Mouse (Mus musculus) Muller cell, postnatal 12 days (primary cell): ENCODE data around the gene Mrps5.
A peak's percentile ranks its signal among the peaks of the same experiment; 100 is the strongest.
"Not testable (repeated sequence)": the region's sequence is repeated elsewhere in the genome, so short reads cannot be mapped to it uniquely, and the experiment has no call there.

Experiments used
- DNase-seq: peaks from one replicate; pipeline ENCODE4 v3.0.0-alpha.2; 2015; ENCODE audit errors: inconsistent ontology term

Gene Mrps5

GRCm38 (mm10) chr2:127586694-127587513, at the start of gene Mrps5, which contains the start of gene Zfp661:
Gene Mrps5, plus strand, starts transcription at chr2:127587222.
Gene Zfp661, minus strand, starts transcription at chr2:127587094.
- DNase-seq = peak; percentile 86

GRCm38 (mm10) chr2:127537548-127537947, 49.5 kb upstream of the Mrps5 start:
- DNase-seq = no peak

DNA sequence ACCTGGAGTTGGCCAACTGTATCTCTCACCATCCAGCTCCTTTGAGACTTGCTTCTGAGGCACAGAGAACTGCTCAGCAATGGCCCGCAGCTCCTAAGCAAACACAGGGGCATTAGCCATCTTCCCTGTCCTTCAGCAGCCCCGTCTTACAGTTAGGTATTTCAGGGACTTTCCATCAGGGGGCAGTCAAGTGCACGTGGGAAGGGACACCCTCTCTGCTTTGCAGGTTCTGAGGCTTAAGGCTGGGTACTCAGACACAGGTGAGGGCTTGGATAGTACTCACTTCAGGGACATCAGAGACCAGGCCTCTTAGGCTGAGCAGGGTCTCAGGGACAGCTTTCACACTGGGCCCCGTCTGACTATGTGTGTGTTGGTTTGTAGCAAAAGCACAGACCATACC, 47.5 kb upstream of the Mrps5 start:
- no peak for DNase-seq

DNA sequence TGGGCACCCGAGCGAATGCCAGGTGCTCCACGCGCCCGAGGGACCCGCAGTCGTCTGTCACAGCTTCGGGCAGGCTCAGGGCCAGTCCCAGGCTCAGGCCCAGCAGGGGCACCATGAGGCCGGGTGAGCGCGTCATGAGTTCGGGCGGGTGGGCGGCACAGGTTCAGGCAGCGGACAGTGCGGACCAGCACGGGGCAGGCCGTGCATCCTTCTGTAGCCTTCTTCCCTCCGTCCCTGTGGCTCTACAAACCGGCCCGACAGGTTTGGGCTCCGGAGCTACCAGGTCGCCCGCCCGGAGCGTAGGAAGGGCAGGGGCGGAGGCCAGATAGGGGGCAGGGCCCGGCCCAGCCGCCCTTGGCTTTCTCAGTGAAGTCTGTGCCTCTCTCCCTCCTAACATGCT, 45.8 kb upstream of the Mrps5 start, which contains the start of gene Prom2:
Gene Prom2, minus strand, starts transcription at position 283 of the 400 bp plus-strand sequence.
- no peak for DNase-seq

DNA sequence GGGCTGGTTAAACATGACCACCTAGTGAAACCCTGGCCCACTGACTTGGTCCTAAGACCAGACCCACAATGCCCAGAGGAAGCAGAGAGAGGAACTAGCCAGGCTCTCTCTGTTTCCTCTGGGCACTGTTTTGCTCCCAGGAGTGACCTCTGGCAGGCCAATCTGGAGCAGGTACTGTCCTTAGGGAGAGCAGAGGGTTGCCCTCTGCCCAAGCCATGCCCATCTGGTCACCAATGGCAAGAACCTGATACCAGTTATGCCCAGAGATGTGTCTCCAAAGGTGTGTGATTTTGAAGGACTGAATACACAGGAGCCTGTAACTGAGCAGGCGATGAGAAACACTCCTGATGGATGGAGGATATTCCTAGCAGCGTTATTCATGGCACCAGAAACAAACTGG, 45.3 kb upstream of the Mrps5 start:
- no peak for DNase-seq

DNA sequence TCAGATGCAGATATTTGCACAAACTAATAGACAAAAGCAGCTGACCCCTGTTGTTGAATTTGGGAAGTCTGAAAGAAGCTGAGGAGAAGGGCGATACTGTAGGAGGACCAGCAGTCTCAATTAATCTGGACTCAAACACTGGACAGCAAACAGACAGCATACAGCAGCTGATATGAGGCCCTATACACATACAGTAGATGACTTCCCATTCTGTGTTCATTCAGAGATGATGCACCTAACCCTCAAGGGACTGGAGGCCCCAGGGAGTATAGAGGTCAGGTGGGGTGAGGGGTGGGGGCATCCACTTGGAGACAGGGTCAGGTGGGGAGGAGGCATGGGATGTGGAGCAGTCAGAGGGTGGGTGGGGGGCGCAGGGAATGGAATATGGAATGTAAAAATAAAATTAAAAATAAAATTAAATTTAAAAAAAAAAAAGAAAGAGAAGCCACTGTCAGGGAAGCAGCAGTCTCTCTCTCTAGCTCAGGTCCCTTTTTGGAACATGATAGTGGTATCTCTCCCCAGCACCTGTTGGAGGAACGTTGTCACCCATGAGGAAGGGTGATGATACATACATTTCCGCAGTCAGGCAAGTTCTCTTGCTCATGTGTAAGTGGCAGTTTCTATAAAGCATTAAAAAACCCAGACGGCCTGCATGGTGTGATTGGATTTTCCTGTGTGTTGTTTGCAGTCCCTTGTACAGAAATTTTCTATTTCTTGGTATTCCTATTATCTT, 38.5 kb upstream of the Mrps5 start:
- no peak for DNase-seq

DNA sequence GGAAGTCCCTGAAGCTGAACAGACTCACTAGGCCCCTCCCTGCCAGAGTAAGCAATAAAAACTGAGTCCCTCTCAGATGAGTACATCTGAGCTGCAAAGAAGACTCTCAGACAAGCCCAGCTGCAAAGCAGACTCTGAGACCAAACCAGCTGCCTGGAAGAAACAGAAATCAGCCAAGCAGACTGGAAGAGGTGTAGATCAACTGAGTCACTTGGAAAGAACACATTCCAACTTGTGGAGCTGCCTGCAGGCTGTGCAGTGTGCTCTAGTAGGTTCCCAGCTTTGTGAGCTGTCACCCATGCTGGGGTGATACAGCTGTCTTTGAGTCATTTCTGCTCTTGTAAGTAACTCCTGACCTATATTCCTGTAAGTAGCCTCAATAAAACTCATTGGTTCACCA, 37.3 kb upstream of the Mrps5 start:
- no peak for DNase-seq

- no peak for DNase-seq
Observed at GRCm38 (mm10) chr2:127550446-127550845, 36.6 kb upstream of the Mrps5 start.

DNA sequence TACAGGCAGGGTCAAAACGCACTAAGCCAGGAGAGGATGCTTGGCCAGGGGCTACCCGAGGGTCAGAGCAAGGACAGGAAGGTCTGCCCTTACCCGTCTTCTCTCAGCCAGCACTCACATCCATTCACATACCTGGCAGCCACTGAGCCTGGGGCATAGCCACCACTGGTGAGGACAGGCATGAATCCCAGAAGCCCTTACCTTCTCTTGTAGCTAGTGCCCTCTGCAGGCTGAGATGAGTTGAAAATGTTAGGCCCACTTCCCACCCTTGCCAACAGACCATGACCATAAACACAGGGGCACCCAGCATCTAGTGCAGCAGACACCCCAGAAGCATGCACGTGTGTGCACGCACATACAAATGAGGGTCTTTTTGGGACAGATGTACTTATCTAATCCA, 35.9 kb upstream of the Mrps5 start:
- no peak for DNase-seq

DNA sequence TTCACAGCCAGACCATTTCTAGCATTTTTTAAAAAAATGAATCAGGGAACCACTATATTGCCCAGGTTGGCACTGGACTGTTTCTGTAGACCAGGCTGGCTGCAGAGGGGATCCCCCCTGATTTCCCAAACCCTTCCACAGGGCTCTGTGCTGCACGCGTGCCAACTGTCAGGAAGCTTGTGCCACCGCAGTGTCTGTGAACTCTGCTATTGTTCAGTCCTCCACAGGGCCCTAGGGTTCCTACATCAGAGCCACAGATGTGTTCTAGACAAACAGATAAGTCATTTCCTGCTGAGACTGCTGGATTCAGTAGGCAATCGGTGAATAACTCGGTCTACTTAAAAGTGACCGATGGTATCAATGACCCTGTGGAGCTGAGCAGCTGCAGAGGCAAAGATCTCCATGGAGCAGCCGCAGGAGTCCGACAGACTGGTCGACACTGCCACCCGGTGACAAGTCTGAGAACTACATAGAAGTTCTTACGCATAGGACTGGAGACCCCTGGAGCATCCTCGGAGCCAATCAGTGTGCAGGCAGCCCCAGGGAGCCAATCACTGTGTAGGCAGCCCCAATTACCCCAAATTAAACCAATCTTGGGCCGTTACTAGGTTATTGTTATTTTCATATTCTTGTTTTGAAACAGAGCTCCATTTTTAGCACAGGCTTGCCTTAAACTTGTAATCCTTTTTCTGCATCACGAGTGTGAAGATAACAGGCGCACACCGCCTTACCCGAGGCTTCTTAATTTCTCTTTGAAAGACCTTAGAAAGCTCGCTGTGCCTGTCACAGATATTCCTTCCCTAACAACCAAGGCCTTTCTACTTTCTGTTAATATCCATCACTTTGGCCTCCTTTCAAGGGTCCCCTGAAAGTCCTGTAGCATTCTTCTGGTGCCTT, 27.7 kb upstream of the Mrps5 start:
- peak; percentile 85 for DNase-seq

DNA sequence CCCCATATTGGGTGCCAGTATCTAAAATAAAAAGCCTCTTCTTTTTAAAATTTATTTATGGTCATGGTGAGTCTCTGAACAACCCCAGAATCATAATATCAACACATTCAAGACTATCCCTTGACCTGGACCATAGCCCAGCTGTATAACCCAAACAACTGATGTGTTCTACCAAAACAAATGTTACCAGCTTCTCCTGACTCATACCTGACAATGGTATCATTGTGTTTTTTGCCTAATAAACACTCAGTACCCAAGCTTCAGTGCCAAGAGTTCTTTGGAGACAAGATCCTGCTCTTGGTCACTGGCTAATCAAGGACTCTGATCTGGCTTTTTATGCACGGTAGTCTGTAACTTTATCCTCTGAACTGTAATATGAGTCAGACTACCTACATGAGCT, 13.7 kb upstream of the Mrps5 start:
- peak; percentile 74 for DNase-seq

GRCm38 (mm10) chr2:127584436-127584858, 2.6 kb upstream of the Mrps5 start:
- DNase-seq = peak; percentile 91

GRCm38 (mm10) chr2:127587514-127587844, 457 bp downstream of the Mrps5 start:
- DNase-seq = no peak

GRCm38 (mm10) chr2:127588897-127589296, 1.9 kb downstream of the Mrps5 start:
- no peak for DNase-seq

GRCm38 (mm10) chr2:127590204-127590603, 3.2 kb downstream of the Mrps5 start:
- no peak for DNase-seq

DNA sequence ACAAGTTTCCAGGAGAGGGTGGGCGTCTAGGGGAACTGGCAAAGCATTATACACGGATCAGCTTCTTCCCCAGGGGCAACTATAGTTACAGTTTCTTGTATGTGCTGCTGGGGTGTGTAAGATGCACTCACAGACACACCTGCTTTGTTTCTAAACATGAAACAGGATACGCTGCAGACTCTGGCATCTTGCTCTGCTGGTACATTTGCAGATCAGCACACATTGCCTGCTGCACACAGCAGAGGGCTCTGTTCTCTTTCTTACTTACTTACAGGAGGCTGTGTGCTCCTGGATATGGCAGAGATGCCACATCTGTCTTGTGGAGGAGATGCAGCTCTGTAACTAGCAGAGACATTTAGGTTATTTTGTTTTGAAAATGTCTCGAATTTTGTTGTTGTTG, 3.8 kb downstream of the Mrps5 start:
- DNase-seq = no peak

- not testable (repeated sequence) for DNase-seq
Observed at GRCm38 (mm10) chr2:127603383-127603782, 16.4 kb downstream of the Mrps5 start.

GRCm38 (mm10) chr2:127605203-127605602, 18.2 kb downstream of the Mrps5 start:
- no peak for DNase-seq

GRCm38 (mm10) chr2:127608234-127608633, 21.2 kb downstream of the Mrps5 start:
- no peak for DNase-seq

- no peak for DNase-seq
Observed at GRCm38 (mm10) chr2:127608986-127609385, 22.0 kb downstream of the Mrps5 start.

- DNase-seq = no peak
Observed at GRCm38 (mm10) chr2:127611386-127611785, 24.4 kb downstream of the Mrps5 start.

- DNase-seq = no peak
Observed at GRCm38 (mm10) chr2:127612288-127612687, 25.3 kb downstream of the Mrps5 start.
